Mouse (Mus musculus): Measurements from ENCODE around the gene Uvrag. TPM values are rescaled to one million over a fixed set of nuclear protein-coding genes. Genes with fewer than 3 reads are reported as not detected.

Uvrag gene
- total and polyA plus RNA-seq, 3 experiments: 15.0 to 19.5 TPM; not detected in 1

DNA sequence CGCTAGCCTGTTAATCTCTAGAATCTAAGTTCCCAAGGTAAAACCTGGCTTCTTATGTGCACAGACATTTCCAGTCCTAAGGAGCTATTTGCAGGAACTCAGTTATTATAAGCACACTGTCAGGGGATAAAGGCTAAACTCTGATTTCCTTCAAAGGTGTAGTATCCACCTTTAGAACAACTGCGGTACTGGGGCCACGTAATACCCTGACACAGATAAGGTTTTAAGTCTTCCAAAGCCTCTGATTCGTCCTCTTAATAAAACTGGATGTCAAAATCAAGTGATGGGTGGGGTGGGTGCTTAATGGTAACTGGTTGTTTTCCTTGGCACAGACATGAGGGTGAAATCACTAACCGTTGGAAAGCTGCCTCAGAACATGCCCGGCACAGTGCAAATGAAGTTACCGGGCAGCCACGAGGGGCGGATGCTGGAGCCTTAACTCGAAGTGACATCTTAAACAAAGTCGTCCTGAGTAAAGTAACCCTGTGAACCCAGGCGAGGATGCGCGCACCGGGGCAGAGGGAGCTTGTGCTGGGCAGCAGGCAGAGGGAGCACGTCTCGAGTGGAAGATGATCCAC, 83.8 kb downstream of the Uvrag start (continued):
- TF ChIP-seq ETS1 (IDR thresholded peaks at IDR 0.05; ENCODE audit: low read depth, low read length) (no peak), GABPA (IDR thresholded peaks at IDR 0.05; ENCODE audit: low read depth, low read length) (no peak)

DNA sequence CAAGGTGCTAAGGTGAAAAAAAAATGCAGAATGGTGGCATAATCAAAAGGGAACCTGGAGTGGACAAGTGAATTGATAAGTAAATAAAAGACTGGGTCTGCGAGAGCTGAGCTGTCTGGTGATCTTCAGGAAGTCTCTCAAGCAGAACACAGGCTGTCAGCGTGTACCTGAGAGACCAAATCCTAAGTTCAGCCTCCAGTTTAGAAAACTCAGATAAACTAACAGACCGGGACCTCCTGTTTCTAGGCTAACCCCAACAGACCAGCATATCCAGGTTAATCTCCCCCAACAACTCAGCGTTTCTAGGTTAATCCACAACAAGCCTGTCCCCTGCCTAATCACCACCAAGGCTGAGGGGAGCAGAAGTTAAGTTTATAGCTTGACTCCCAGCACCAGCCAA, 87.3 kb downstream of the Uvrag start:
- Histone ChIP-seq H3K4me1 (ENCODE audit: control insufficient read depth in 1 of 2, insufficient read depth in 2 of 2, low read length in 2 of 2) (peaks cover 2 to 3% of the 10 kb centered on the region in 2 experiments), H3K9ac (ENCODE audit: control insufficient read depth, low read depth, low read length, poor library complexity, severe bottlenecking) (no peak overlapping the region), H3K9me3 (replicated peaks; ENCODE audit: insufficient read depth, low read length) (no peaks in the 10 kb centered on the region), H3K79me2 (ENCODE audit: control insufficient read depth, insufficient read depth, low read length, poor library complexity) (no peaks in the 10 kb centered on the region), H3K27ac (ENCODE audit: control insufficient read depth, low read depth, low read length) (no peak overlapping the region), H3K36me3 (ENCODE audit: control insufficient read depth in 1 of 2, insufficient read depth in 2 of 2, low read length in 2 of 2) (peaks cover 0 to 9% of the 10 kb centered on the region in 2 experiments; a peak in 2 of 4 replicates), H3K4me3 (ENCODE audit: control insufficient read depth in 1 of 2, insufficient read depth in 1 of 2, low read depth in 2 of 2, low read length in 2 of 2) (no peak overlapping the region), H3K27me3 (ENCODE audit: control insufficient read depth in 1 of 2, insufficient read depth in 2 of 2, low read length in 2 of 2) (no peaks in the 10 kb centered on the region)
- TF ChIP-seq MAX (IDR thresholded peaks at IDR 0.05; ENCODE audit: low read length) (no peak), MYC (IDR thresholded peaks at IDR 0.05; ENCODE audit: low read depth, low read length) (no peak), NELFE (IDR thresholded peaks at IDR 0.05; ENCODE audit: low read depth, low read length) (no peak), MEF2A (IDR thresholded peaks at IDR 0.05; ENCODE audit: extremely low read depth, insufficient replicate concordance, low read depth, low read length, poor library complexity, severe bottlenecking) (no peak), ETS1 (IDR thresholded peaks at IDR 0.05; ENCODE audit: low read depth, low read length) (no peak), UBTF (IDR thresholded peaks at IDR 0.05; ENCODE audit: borderline replicate concordance, insufficient read depth, low read depth, low read length) (no peak), POLR2AphosphoS2 (IDR thresholded peaks at IDR 0.05; ENCODE audit: low read length) (no peak), NRF1 (IDR thresholded peaks at IDR 0.05; ENCODE audit: insufficient read depth, low read depth, low read length, poor library complexity, severe bottlenecking) (no peak), ZNF384 (IDR thresholded peaks at IDR 0.05; ENCODE audit: low read depth, low read length) (no peak), MYB (IDR thresholded peaks at IDR 0.05; ENCODE audit: low read depth, low read length) (no peak), CHD1 (IDR thresholded peaks at IDR 0.05; ENCODE audit: low read depth, low read length) (no peak)
- DNase-seq (ENCODE audit: low read depth, low spot score): no peak

- TF ChIP-seq RAD21 (IDR thresholded peaks at IDR 0.05; ENCODE audit: low read depth, low read length) (no peak), MAZ (IDR thresholded peaks at IDR 0.05; ENCODE audit: low read depth, low read length) (no peak), USF2 (IDR thresholded peaks at IDR 0.05; ENCODE audit: borderline replicate concordance in 1 of 2, insufficient read depth in 1 of 2, low read depth in 1 of 2, low read length in 2 of 2) (no peak), TCF12 (IDR thresholded peaks at IDR 0.05; ENCODE audit: low read depth, low read length) (no peak), RCOR1 (IDR thresholded peaks at IDR 0.05; ENCODE audit: low read depth, low read length) (no peak), GATA1 (IDR thresholded peaks at IDR 0.05; ENCODE audit: low read depth, low read length) (no peak), MXI1 (IDR thresholded peaks at IDR 0.05; ENCODE audit: low read depth, low read length) (no peak), POLR2A (IDR thresholded peaks at IDR 0.05; ENCODE audit: control insufficient read depth in 1 of 2, insufficient read depth in 1 of 2, low read depth in 1 of 2, low read length in 2 of 2, poor library complexity in 1 of 2) (no peak), CHD2 (IDR thresholded peaks at IDR 0.05; ENCODE audit: low read length) (no peak), NELFE (IDR thresholded peaks at IDR 0.05; ENCODE audit: low read depth, low read length) (no peak), ZKSCAN1 (IDR thresholded peaks at IDR 0.05; ENCODE audit: low read depth, low read length) (no peak), POLR2AphosphoS2 (IDR thresholded peaks at IDR 0.05; ENCODE audit: low read length) (no peak), ZMIZ1 (IDR thresholded peaks at IDR 0.05; ENCODE audit: low read depth, low read length) (no peak), KAT2A (conservative IDR thresholded peaks at IDR 0.05; ENCODE audit: low read depth, low read length) (no peak), NRF1 (IDR thresholded peaks at IDR 0.05; ENCODE audit: insufficient read depth, low read depth, low read length, poor library complexity, severe bottlenecking) (no peak), JUND (IDR thresholded peaks at IDR 0.05; ENCODE audit: low read depth, low read length) (no peak), SMC3 (IDR thresholded peaks at IDR 0.05; ENCODE audit: low read depth, low read length) (no peak), TBP (IDR thresholded peaks at IDR 0.05; ENCODE audit: low read depth, low read length) (no peak), MAX (IDR thresholded peaks at IDR 0.05; ENCODE audit: low read length) (no peak), MYC (IDR thresholded peaks at IDR 0.05; ENCODE audit: low read depth, low read length) (no peak)
- Histone ChIP-seq H3K4me3 (ENCODE audit: control insufficient read depth in 1 of 2, insufficient read depth in 1 of 2, low read depth in 2 of 2, low read length in 2 of 2) (no peak overlapping the region), H3K27me3 (ENCODE audit: control insufficient read depth in 1 of 2, insufficient read depth in 2 of 2, low read length in 2 of 2) (no peaks in the 10 kb centered on the region), H3K4me1 (ENCODE audit: control insufficient read depth in 1 of 2, insufficient read depth in 2 of 2, low read length in 2 of 2) (peaks cover 2 to 3% of the 10 kb centered on the region in 2 experiments), H3K79me2 (ENCODE audit: control insufficient read depth, insufficient read depth, low read length, poor library complexity) (no peaks in the 10 kb centered on the region), H3K27ac (ENCODE audit: control insufficient read depth, low read depth, low read length) (no peak overlapping the region), H3K9ac (ENCODE audit: control insufficient read depth, low read depth, low read length, poor library complexity, severe bottlenecking) (no peak overlapping the region), H3K36me3 (ENCODE audit: control insufficient read depth in 1 of 2, insufficient read depth in 2 of 2, low read length in 2 of 2) (peaks cover 0 to 9% of the 10 kb centered on the region in 2 experiments; a peak in 2 of 4 replicates), H3K9me3 (replicated peaks; ENCODE audit: insufficient read depth, low read length) (no peaks in the 10 kb centered on the region)
- no peak for DNase-seq (ENCODE audit: low read depth, low spot score)
Observed at GRCm38 (mm10) chr7:99052471-99053241, 88.3 kb downstream of the Uvrag start.
